Mouse (Mus musculus) ES-CJ7 (cell line): ENCODE data around the gene Unc5cl.

ENCODE experiments used
- DNase-seq: peaks from one replicate; pipeline ENCODE4 v3.0.0; 2011; ENCODE audit warnings: low read depth, low spot score

Gene Unc5cl

GRCm38 (mm10) chr17:48432158-48432980 lies 22.3 kb upstream of the Unc5cl start, which contains the start of gene Apobec2:
Gene Apobec2 (minus strand): TSS chr17:48432930.
- DNase-seq, result peak; percentile 74

- DNase-seq, result peak; percentile 66
Measured at GRCm38 (mm10) chr17:48433006-48433655, 21.6 kb upstream of the Unc5cl start.

GRCm38 (mm10) chr17:48433689-48434330 lies 20.9 kb upstream of the Unc5cl start:
- DNase-seq, result peak; percentile 80

GRCm38 (mm10) chr17:48434479-48434878 lies 20.2 kb upstream of the Unc5cl start:
- peak; percentile 82 for DNase-seq

- DNase-seq, result peak; percentile 45
Measured at GRCm38 (mm10) chr17:48436487-48436886, 18.2 kb upstream of the Unc5cl start.

- no peak for DNase-seq
Measured at GRCm38 (mm10) chr17:48437421-48437911, 17.2 kb upstream of the Unc5cl start.

GRCm38 (mm10) chr17:48442745-48443457 lies 11.8 kb upstream of the Unc5cl start:
- peak; percentile 50 for DNase-seq

GRCm38 (mm10) chr17:48443542-48444145 lies 11.1 kb upstream of the Unc5cl start:
- no peak for DNase-seq

GRCm38 (mm10) chr17:48447675-48448074 lies 7.0 kb upstream of the Unc5cl start:
- DNase-seq, result no peak

- DNase-seq, result no peak
Measured at GRCm38 (mm10) chr17:48450666-48451352, 3.9 kb upstream of the Unc5cl start.

- DNase-seq, result no peak
Measured at GRCm38 (mm10) chr17:48451353-48451675, 3.4 kb upstream of the Unc5cl start, which contains the start of gene Tspo2. Gene Tspo2 (minus strand): TSS chr17:48451522.

- no peak for DNase-seq
Measured at GRCm38 (mm10) chr17:48451753-48452444, 2.8 kb upstream of the Unc5cl start.

- peak; percentile 33 for DNase-seq
Measured at GRCm38 (mm10) chr17:48453489-48453888, 1.2 kb upstream of the Unc5cl start.

GRCm38 (mm10) chr17:48454190-48454589 lies 511 bp upstream of the Unc5cl start:
- peak; percentile 30 for DNase-seq

GRCm38 (mm10) chr17:48455955-48456354 lies 1.3 kb downstream of the Unc5cl start:
- DNase-seq, result no peak

GRCm38 (mm10) chr17:48457971-48458653 lies 3.4 kb downstream of the Unc5cl start:
- DNase-seq, result no peak

GRCm38 (mm10) chr17:48462096-48462495 lies 7.4 kb downstream of the Unc5cl start:
- DNase-seq, result no peak

GRCm38 (mm10) chr17:48463391-48463790 lies 8.7 kb downstream of the Unc5cl start:
- no peak for DNase-seq

GRCm38 (mm10) chr17:48466769-48467394 lies 12.2 kb downstream of the Unc5cl start:
- DNase-seq, result peak; percentile 50
